Mouse (Mus musculus) hindbrain, embryonic 11.5 days (tissue): Measurements from ENCODE around the gene March4. TPM values are rescaled to one million over a fixed set of nuclear protein-coding genes. Genes with fewer than 3 reads are reported as not detected.

ENCODE experiments used
- ATAC-seq: fragments of 200-750 bp; cut with Nextera tagmentation; 2 replicates; pipeline ENCODE4 v1.8.0; 2017; ENCODE audit warnings: mild to moderate bottlenecking, moderate TSS enrichment, moderate library complexity; ENCODE audit not compliant: low FRiP score
- DNase-seq: peaks from one replicate; pipeline ENCODE4 v3.0.0-alpha.2; 2015; ENCODE audit warnings: low spot score
- H3K27ac ChIP-seq: fragments of 300-500 bp; sonication (generic); 2 replicates; pipeline ENCODE4 v1.5.1; 2014; ENCODE audit warnings: mild to moderate bottlenecking, low read depth, low read length
- H3K27me3 ChIP-seq: fragments of 300-500 bp; sonication (generic); 2 replicates; pipeline ENCODE4 v1.6.1; 2014; ENCODE audit warnings: mild to moderate bottlenecking, low read length, moderate library complexity, mixed read lengths; ENCODE audit not compliant: control insufficient read depth, insufficient read depth
- H3K36me3 ChIP-seq: fragments of 300-500 bp; sonication (generic); 2 replicates; pipeline ENCODE4 v1.6.1; 2014; ENCODE audit warnings: mild to moderate bottlenecking, low read length, moderate library complexity, mixed read lengths; ENCODE audit not compliant: control insufficient read depth, insufficient read depth
- H3K4me1 ChIP-seq: fragments of 300-500 bp; sonication (generic); replicated peaks from 2 replicates; pipeline ENCODE4 v1.6.1; 2014; ENCODE audit warnings: low read length, mixed read lengths; ENCODE audit not compliant: control insufficient read depth, insufficient read depth
- H3K4me2 ChIP-seq: fragments of 300-500 bp; sonication (generic); replicated peaks from 2 replicates; pipeline ENCODE4 v1.6.1; 2014; ENCODE audit warnings: mild to moderate bottlenecking, low read depth, low read length
- H3K4me3 ChIP-seq: fragments of 300-500 bp; sonication (generic); 2 replicates; pipeline ENCODE4 v1.5.1; 2014; ENCODE audit warnings: low read depth, low read length
- H3K9ac ChIP-seq: fragments of 300-500 bp; sonication (generic); 2 replicates; pipeline ENCODE4 v1.6.1; 2014; ENCODE audit warnings: low read depth, low read length
- H3K9me3 ChIP-seq: fragments of 300-500 bp; sonication (generic); 2 replicates; pipeline ENCODE4 v1.6.1; 2016; ENCODE audit warnings: low read length; ENCODE audit not compliant: control insufficient read depth
- WGBS: fragments of 180-500 bp; shearing (Covaris S2); extraction: QIAGEN DNeasy Blood & Tissue Kit; methylation state at CpG from one replicate; pipeline ENCODE4 v1.1.7; 2014; 5-methylcytosine and 5-hydroxymethylcytosine counted together
- polyA plus RNA-seq: library from polyadenylated mRNA; unstranded; fragments of >200 nt; fragmentation: Nextera tagmentation; extraction: Ambion mirVana; gene quantifications from 2 replicates; pipeline ENCODE4 v1.2.1, GENCODE M21; 2014

March4 gene
- polyA plus RNA-seq, 1 experiment from 2014 or later = 1.5 TPM

DNA sequence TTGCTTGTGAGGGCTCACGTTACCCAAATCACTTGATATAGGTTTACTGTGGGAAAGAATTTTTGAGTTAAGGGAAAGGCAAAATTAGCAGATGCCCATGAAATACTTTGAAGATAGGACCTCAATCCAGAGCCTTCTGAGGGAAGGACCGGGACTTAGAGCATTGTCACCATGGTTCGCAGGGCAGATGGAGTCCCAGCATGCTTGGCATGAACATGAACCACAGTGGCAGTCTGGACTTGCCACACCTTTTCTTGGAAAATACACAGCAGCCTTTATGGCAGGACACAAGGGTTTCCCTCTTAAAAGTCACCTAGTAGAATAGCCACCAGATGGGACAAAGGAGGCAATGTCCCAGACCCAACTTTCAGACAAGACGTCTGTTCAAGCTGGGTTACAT lies 114.6 kb downstream of the March4 start:
- 87% methylated on average over 4 of the region's 4 CpGs for WGBS
- H3K4me2 ChIP-seq = no peak overlapping the region
- no peaks in the 10 kb centered on the region for H3K36me3 ChIP-seq
- no peak overlapping the region for H3K27ac ChIP-seq
- no peak overlapping the region for H3K9ac ChIP-seq
- no peaks in the 10 kb centered on the region for H3K27me3 ChIP-seq
- DNase-seq (no peak), ATAC-seq (no peak)
- no peak overlapping the region for H3K4me3 ChIP-seq
- H3K9me3 ChIP-seq = no peaks in the 10 kb centered on the region
- H3K4me1 ChIP-seq = no peaks in the 10 kb centered on the region

DNA sequence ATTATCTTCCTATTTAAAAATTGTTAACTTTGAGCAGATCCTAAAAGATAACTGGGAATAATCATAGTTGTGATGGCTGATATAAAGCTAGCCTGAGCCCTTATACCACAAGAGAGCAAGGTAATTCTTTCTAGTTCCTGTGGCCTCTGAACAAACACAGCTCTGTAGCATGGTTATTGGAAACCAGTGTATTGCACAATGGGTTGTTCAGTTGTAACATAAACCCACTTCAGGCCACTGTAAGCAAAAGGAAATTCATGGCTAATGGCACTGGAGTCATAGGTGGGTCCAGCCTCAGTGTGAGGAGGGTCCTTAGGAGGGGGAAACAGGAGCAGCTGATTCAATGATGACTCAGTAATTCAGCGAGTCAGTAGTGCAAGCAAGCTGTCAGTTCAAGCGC lies 116.5 kb downstream of the March4 start:
- 68% methylated on average over 2 of the region's 2 CpGs for WGBS
- no peak overlapping the region for H3K27ac ChIP-seq

DNA sequence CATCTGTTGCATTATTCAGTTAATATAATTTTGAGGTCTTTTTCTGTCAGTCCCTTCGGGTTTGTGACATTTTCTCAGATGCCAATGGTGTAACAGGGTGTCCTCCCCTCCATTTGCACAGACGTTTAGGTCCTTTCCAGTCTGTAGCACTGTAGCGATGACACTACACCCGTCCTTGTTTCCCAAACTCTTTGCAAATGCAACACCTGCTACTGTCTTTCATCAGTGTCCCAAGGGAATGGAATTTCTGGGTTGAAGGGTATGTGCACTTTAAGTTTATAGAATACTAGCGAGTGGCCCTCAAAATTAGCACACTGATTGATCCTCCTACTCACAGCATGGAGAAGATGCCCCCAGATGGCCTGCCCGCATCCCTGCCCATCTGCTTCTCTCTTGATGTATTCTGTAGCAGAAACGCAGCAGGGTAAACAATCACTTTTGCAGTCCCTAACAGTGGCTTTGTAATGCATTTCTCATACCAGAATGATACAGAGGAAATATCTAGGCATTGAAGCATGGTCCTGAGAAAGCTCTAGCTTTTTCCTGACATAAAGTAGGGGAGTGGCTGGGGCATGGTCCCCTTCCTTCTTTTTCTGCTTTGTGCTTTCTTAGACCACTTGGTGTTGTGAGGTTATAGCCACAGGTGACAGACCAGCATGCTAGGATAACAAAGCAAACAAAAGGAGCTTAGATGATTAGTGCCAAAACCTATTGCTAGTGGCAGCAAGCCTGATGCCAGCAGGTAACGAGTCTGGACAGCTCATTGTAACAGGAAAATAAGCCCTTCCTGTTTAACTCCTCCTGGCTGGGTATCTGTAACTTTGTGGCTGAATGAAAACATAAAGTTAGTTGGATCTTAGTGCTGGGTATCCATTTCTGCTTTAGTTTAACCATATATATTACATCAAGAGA lies 117.7 kb downstream of the March4 start:
- peaks cover 8% of the 10 kb centered on the region for H3K4me1 ChIP-seq
- 63% methylated on average over 8 of the region's 8 CpGs for WGBS
- H3K9me3 ChIP-seq = no peaks in the 10 kb centered on the region
- H3K27me3 ChIP-seq = no peaks in the 10 kb centered on the region
- H3K9ac ChIP-seq = no peak overlapping the region
- DNase-seq (no peak), ATAC-seq (no peak)
- no peaks in the 10 kb centered on the region for H3K36me3 ChIP-seq
- no peak overlapping the region for H3K27ac ChIP-seq
- H3K4me2 ChIP-seq = no peak overlapping the region
- H3K4me3 ChIP-seq = no peak overlapping the region

More for the DNA sequence above, 116.5 kb downstream of the March4 start:
- Histone ChIP-seq H3K4me1 (no peaks in the 10 kb centered on the region), H3K9ac (no peak overlapping the region), H3K4me3 (no peak overlapping the region), H3K27me3 (no peaks in the 10 kb centered on the region), H3K9me3 (no peaks in the 10 kb centered on the region), H3K36me3 (no peaks in the 10 kb centered on the region), H3K4me2 (no peak overlapping the region)
- DNase-seq (no peak), ATAC-seq (no peak)

DNA sequence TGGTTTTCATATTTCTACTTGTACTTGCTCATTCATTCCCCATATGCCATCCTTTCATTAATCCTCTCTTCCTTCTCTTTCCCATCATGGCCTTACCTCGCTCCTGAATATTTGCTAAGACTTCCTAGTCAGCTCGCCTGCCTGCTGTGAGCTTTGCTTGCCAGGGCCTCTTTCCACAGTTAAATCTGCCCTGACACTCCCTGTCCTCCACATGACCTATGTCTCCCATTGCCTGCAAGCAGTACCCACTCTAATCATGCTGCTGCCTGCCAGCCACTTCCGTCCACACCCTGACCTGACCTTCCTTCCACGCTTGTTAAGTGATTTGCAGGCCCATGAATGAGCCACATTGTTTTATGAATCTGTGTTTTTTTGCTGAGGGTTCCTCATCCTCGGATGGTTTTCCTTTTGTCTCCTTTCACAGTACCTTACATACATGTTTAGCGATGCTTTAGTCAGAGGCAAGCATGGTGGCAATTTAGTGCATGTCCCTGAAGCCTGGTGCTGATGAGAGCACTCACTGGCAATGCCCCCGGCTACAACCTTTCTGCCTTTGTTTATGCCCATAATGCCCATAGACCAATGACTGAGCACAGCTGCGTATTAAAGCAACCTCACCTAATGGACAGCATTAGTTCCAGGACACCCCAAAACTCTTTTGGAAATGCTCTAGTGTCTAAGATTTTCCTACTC lies 122.0 kb downstream of the March4 start:
- Histone ChIP-seq H3K9me3 (no peaks in the 10 kb centered on the region), H3K4me1 (peaks cover 8% of the 10 kb centered on the region), H3K9ac (no peak overlapping the region; the same call in 1 of the 2 replicates), H3K4me3 (no peak overlapping the region), H3K4me2 (no peak overlapping the region), H3K36me3 (no peaks in the 10 kb centered on the region), H3K27me3 (no peaks in the 10 kb centered on the region), H3K27ac (peak overlapping the region; percentile 70)
- WGBS = 28% methylated on average over 8 of the region's 8 CpGs
- DNase-seq (peak; percentile 41), ATAC-seq (peak; percentile 73)

DNA sequence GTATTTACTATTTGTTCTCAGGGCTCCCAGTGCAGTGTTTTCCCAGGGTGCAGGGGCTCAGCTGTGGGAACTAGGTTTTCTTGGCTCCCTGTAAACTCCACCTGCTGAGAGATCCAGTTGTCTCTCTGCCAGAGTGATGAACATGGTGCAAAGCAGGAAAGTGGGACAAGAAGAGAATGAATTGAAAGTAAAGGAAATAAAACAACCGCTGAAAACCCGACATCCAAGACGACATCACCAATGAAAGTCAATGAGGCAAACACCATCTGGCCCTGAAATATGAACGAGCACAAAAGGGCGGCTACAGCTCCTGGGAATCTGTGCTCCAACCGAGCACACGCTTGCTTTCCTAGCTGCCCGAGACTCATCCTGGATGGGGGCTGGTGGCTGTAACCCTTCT lies 122.6 kb downstream of the March4 start:
- no peak overlapping the region for H3K4me2 ChIP-seq
- ATAC-seq = peak; percentile 41; the same call in 1 of the 2 replicates

DNA sequence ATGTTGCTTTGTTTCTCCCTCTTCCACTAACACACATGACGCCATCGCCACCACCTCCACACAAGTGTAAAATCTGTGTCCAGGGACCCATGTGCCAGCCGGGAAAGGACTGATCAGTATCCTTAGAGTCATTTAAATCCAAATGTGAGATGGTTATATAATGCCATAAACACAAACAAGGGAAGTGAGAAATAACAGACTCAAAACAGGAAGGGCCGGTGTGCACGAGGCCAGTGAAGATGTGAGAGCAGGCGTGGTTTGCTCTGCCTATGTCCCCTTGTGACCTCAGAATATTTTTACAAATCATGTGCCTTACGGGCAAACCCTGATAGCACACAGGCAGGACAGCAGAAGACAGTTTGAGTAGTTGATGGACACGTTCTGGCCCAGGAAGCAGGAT lies 123.5 kb downstream of the March4 start:
- Histone ChIP-seq H3K9me3 (no peaks in the 10 kb centered on the region), H3K27ac (no peak overlapping the region), H3K4me3 (no peak overlapping the region), H3K9ac (no peak overlapping the region), H3K4me2 (no peak overlapping the region), H3K36me3 (no peaks in the 10 kb centered on the region), H3K4me1 (peaks cover 8% of the 10 kb centered on the region), H3K27me3 (no peaks in the 10 kb centered on the region)
- WGBS = 91% methylated on average over 8 of the region's 8 CpGs
- DNase-seq (no peak), ATAC-seq (no peak)

More for the DNA sequence above, 122.6 kb downstream of the March4 start:
- Histone ChIP-seq H3K9me3 (no peaks in the 10 kb centered on the region), H3K4me3 (no peak overlapping the region), H3K27ac (peak overlapping the region; percentile 70), H3K27me3 (no peaks in the 10 kb centered on the region), H3K4me1 (peaks cover 8% of the 10 kb centered on the region), H3K9ac (no peak overlapping the region; the same call in 1 of the 2 replicates), H3K36me3 (no peaks in the 10 kb centered on the region)
- peak; percentile 23 for DNase-seq
- 45% methylated on average over 8 of the region's 8 CpGs for WGBS

DNA sequence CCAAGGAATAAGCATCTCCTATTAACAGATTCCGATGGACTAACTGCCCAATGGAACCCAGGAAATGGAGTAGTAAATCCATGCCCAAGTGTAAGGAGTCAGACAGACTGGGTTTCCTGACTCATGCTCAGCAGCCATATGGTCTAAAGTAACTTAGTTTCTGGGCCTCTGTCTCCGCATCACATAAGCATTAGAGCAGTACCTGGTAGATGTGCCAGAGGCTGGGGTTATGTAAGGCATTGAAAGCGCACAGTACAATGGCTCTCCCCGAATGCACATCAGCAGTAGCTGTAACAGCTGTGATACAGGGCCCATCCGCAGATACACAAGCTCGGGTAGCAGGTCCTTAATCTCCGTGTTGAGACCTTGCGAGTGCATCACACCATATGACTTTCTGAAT lies 125.6 kb downstream of the March4 start:
- 93% methylated on average over 8 of the region's 8 CpGs for WGBS
- Histone ChIP-seq H3K9ac (no peak overlapping the region), H3K4me3 (no peak overlapping the region), H3K27me3 (no peaks in the 10 kb centered on the region), H3K27ac (no peak overlapping the region), H3K36me3 (no peaks in the 10 kb centered on the region), H3K4me1 (peaks cover 8% of the 10 kb centered on the region), H3K4me2 (no peak overlapping the region), H3K9me3 (no peaks in the 10 kb centered on the region)
- ATAC-seq (no peak), DNase-seq (no peak)

DNA sequence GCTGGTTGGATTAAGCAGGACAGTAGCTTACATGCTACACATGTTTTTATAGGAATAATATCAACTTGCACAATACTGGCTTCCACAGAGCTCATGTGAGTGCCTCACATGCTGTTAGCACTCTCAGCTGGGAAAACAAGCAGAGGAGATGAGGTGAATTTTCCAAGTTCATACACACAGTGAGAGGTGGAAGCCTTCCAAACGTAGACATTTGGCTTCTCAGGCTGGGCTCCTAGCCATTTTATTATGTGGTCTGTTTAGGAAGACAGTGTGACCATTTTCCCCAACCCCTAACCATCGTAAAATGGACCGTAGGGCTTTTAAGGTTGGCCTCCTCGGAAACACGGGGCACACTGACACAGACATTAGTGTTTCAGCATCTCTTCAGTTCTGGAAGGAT lies 126.8 kb downstream of the March4 start:
- H3K9me3 ChIP-seq = no peaks in the 10 kb centered on the region
- no peak for ATAC-seq
- H3K9ac ChIP-seq = no peak overlapping the region
- DNase-seq = no peak
- H3K4me3 ChIP-seq = no peak overlapping the region
- H3K36me3 ChIP-seq = no peaks in the 10 kb centered on the region
- no peaks in the 10 kb centered on the region for H3K27me3 ChIP-seq
- no peak overlapping the region for H3K4me2 ChIP-seq
- H3K27ac ChIP-seq = no peak overlapping the region
- 87% methylated on average over 5 of the region's 5 CpGs for WGBS
- peaks cover 8% of the 10 kb centered on the region for H3K4me1 ChIP-seq
